Mouse (Mus musculus): ENCODE data around the gene Vmn2r71. TPM values are rescaled to one million over a fixed set of nuclear protein-coding genes. Genes with fewer than 3 reads are reported as not detected.

The Vmn2r71 gene
- polyA plus RNA-seq (2012; ENCODE audit: low replicate concordance): not detected in 2 replicates

GRCm38 (mm10) chr7:85562787-85563186 is at the start of gene Vmn2r71:
TSS of gene Vmn2r71 (plus strand) at chr7:85563087.

GRCm38 (mm10) chr7:85569092-85569491 is 6.2 kb downstream of the Vmn2r71 start, which contains the start of gene Vmn2r70:
TSS of gene Vmn2r70 (minus strand) at chr7:85569192.

Other genes with a start within 250 kb of the Vmn2r71 start
- not detected in 2 replicates for gene Vmn2r69, start 147.2 kb upstream of the Vmn2r71 start, polyA plus RNA-seq (2012; ENCODE audit: low replicate concordance)
- 0.01 TPM in 1 of 2 replicates, not detected in the other for gene Vmn2r70, start 6.1 kb downstream of the Vmn2r71 start, polyA plus RNA-seq (2012; ENCODE audit: low replicate concordance)
- not detected in 2 replicates for gene Vmn2r72, start 192.0 kb downstream of the Vmn2r71 start, polyA plus RNA-seq (2012; ENCODE audit: low replicate concordance)